Mouse (Mus musculus) MEL (cell line): ENCODE data around the gene Wdr86. TPM values are rescaled to one million over a fixed set of nuclear protein-coding genes. Genes with fewer than 3 reads are reported as not detected.

Experiments used
- DNase-seq: peaks from one replicate; pipeline ENCODE4 v3.0.0; 2011; ENCODE audit warnings: low read depth, low spot score
- H3K27ac ChIP-seq: 2 replicates; pipeline ENCODE4 v1.5.1; 2012; ENCODE audit warnings: low read depth, mild to moderate bottlenecking, control low read depth, low read length, moderate library complexity; ENCODE audit not compliant: control insufficient read depth
- H3K27me3 ChIP-seq, 2 experiments: fragments of 150-350 bp in 1 of 2; sonication (generic) in 1 of 2; 2 replicates each; pipeline ENCODE4 v1.6.1; 2012; ENCODE audit warnings: low read length in 2 of 2, mild to moderate bottlenecking in 2 of 2, improper control_type of control experiment in 1 of 2, moderate library complexity in 1 of 2; ENCODE audit not compliant: insufficient read depth in 2 of 2, control insufficient read depth in 1 of 2
- H3K36me3 ChIP-seq, 2 experiments: 2 replicates each; pipeline ENCODE4 v1.6.1; 2012 to 2014; ENCODE audit warnings: low read length in 2 of 2, improper control_type of control experiment in 1 of 2, inconsistent platforms in 1 of 2, mild to moderate bottlenecking in 1 of 2; ENCODE audit not compliant: insufficient read depth in 2 of 2, control insufficient read depth in 1 of 2
- H3K4me1 ChIP-seq, 2 experiments: fragments of 150-350 bp in 1 of 2; sonication (generic) in 1 of 2; 2 replicates each; pipeline ENCODE4 v1.6.1; 2012; ENCODE audit warnings: low read length in 2 of 2, improper control_type of control experiment in 1 of 2, mild to moderate bottlenecking in 1 of 2; ENCODE audit not compliant: insufficient read depth in 2 of 2, control insufficient read depth in 1 of 2
- H3K4me3 ChIP-seq, 2 experiments: fragments of 150-350 bp in 1 of 2; sonication (generic) in 1 of 2; 2 replicates each; pipeline ENCODE4 v1.5.1; 2012; ENCODE audit warnings: low read depth in 2 of 2, low read length in 2 of 2, mild to moderate bottlenecking in 2 of 2, moderate library complexity in 2 of 2, control low read depth in 1 of 2, improper control_type of control experiment in 1 of 2; ENCODE audit not compliant: control insufficient read depth in 1 of 2, insufficient read depth in 1 of 2
- H3K79me2 ChIP-seq: 2 replicates; pipeline ENCODE4 v1.6.1; 2012; ENCODE audit warnings: mild to moderate bottlenecking, low read length, moderate library complexity; ENCODE audit not compliant: control insufficient read depth, poor library complexity, insufficient read depth
- H3K9ac ChIP-seq: 2 replicates; pipeline ENCODE4 v1.6.1; 2012; ENCODE audit warnings: low read depth, mild to moderate bottlenecking, control low read depth, low read length, moderate library complexity; ENCODE audit not compliant: control insufficient read depth, poor library complexity, severe bottlenecking
- H3K9me3 ChIP-seq: fragments of 150-350 bp; sonication (generic); replicated peaks from 2 replicates; pipeline ENCODE4 v1.6.1; 2012; ENCODE audit warnings: mild to moderate bottlenecking, low read length, improper control_type of control experiment, moderate library complexity; ENCODE audit not compliant: insufficient read depth
- CTCF ChIP-seq, 3 experiments: IDR thresholded peaks in 2 of 3; conservative IDR thresholded peaks in 1 of 3; 2 replicates each; pipeline ENCODE4 v1.5.1; 2011 to 2012; ENCODE audit warnings: low read length in 3 of 3, low read depth in 2 of 3, mild to moderate bottlenecking in 2 of 3, improper control_type of control experiment in 1 of 3, inconsistent platforms in 1 of 3, mixed read lengths in 1 of 3, moderate library complexity in 1 of 3; ENCODE audit not compliant: control insufficient read depth in 1 of 3, insufficient read depth in 1 of 3, poor library complexity in 1 of 3, severe bottlenecking in 1 of 3
- ETS1 ChIP-seq: IDR thresholded peaks from 2 replicates; pipeline ENCODE4 v1.6.1; 2012; ENCODE audit warnings: low read depth, mild to moderate bottlenecking, inconsistent platforms, low read length, improper control_type of control experiment, moderate library complexity
- KAT2A ChIP-seq: conservative IDR thresholded peaks from 2 replicates; pipeline ENCODE4 v1.6.1; 2012; ENCODE audit warnings: low read depth, low read length, improper control_type of control experiment, inconsistent platforms
- MAX ChIP-seq: IDR thresholded peaks from 2 replicates; pipeline ENCODE4 v1.6.1; 2011; ENCODE audit warnings: low read length, improper control_type of control experiment
- MAZ ChIP-seq: IDR thresholded peaks from 2 replicates; pipeline ENCODE4 v1.6.1; 2012; ENCODE audit warnings: low read depth, mild to moderate bottlenecking, inconsistent platforms, low read length, improper control_type of control experiment
- MXI1 ChIP-seq: IDR thresholded peaks from 2 replicates; pipeline ENCODE4 v1.6.1; 2011; ENCODE audit warnings: mild to moderate bottlenecking, low read depth, low read length, improper control_type of control experiment
- MYC ChIP-seq: IDR thresholded peaks from 2 replicates; pipeline ENCODE4 v1.6.1; 2011; ENCODE audit warnings: low read depth, mild to moderate bottlenecking, low read length, improper control_type of control experiment, moderate library complexity
- NELFE ChIP-seq: IDR thresholded peaks from 2 replicates; pipeline ENCODE4 v1.6.1; 2011; ENCODE audit warnings: low read depth, low read length, improper control_type of control experiment
- NRF1 ChIP-seq: IDR thresholded peaks from 2 replicates; pipeline ENCODE4 v1.6.1; 2014; ENCODE audit warnings: low read depth, mild to moderate bottlenecking, inconsistent platforms, low read length, improper control_type of control experiment, moderate library complexity; ENCODE audit not compliant: poor library complexity, insufficient read depth, severe bottlenecking
- POLR2A ChIP-seq, 2 experiments: IDR thresholded peaks; 2 replicates each; pipeline ENCODE4 v1.6.1; 2011 to 2012; ENCODE audit warnings: low read length in 2 of 2, mild to moderate bottlenecking in 2 of 2, control low read depth in 1 of 2, improper control_type of control experiment in 1 of 2, low read depth in 1 of 2, moderate library complexity in 1 of 2; ENCODE audit not compliant: control insufficient read depth in 1 of 2, insufficient read depth in 1 of 2, poor library complexity in 1 of 2
- RAD21 ChIP-seq: IDR thresholded peaks from 2 replicates; pipeline ENCODE4 v1.6.1; 2011; ENCODE audit warnings: mild to moderate bottlenecking, low read depth, low read length, improper control_type of control experiment
- RCOR1 ChIP-seq: IDR thresholded peaks from 2 replicates; pipeline ENCODE4 v1.6.1; 2012; ENCODE audit warnings: low read depth, mild to moderate bottlenecking, inconsistent platforms, low read length, improper control_type of control experiment
- SMC3 ChIP-seq: IDR thresholded peaks from 2 replicates; pipeline ENCODE4 v1.6.1; 2011; ENCODE audit warnings: low read depth, low read length, improper control_type of control experiment
- UBTF ChIP-seq: IDR thresholded peaks from 2 replicates; pipeline ENCODE4 v1.6.1; 2012; ENCODE audit warnings: low read depth, mild to moderate bottlenecking, inconsistent platforms, low read length, improper control_type of control experiment, moderate library complexity, borderline replicate concordance; ENCODE audit not compliant: insufficient read depth
- ZMIZ1 ChIP-seq: IDR thresholded peaks from 2 replicates; pipeline ENCODE4 v1.6.1; 2012; ENCODE audit warnings: low read depth, mild to moderate bottlenecking, inconsistent platforms, low read length, improper control_type of control experiment, moderate library complexity
- ZNF384 ChIP-seq: IDR thresholded peaks from 2 replicates; pipeline ENCODE4 v1.6.1; 2012; ENCODE audit warnings: low read depth, mild to moderate bottlenecking, inconsistent platforms, low read length, improper control_type of control experiment
- polyA plus RNA-seq, 2 experiments: library from polyadenylated mRNA; stranded (reverse) in 1 of 2; unstranded in 1 of 2; fragments of >175 nt in 1 of 2; fragments of >200 nt in 1 of 2; gene quantifications; 2 replicates each; pipeline versions ENCODE4 v1.2.1 to v1.2.4; 2012; ENCODE audit warnings: low replicate concordance in 2 of 2, low read depth in 1 of 2; ENCODE audit not compliant: insufficient read length in 2 of 2, insufficient read depth in 1 of 2, missing spikeins in 1 of 2
- total RNA-seq: library from RNA; depleted of rRNA; stranded (reverse); fragments of 300-350 nt; gene quantifications from 2 replicates; pipeline ENCODE4 v1.2.3, GENCODE M21; 2012

Gene Wdr86
- total and polyA plus RNA-seq, 3 experiments: not detected

DNA sequence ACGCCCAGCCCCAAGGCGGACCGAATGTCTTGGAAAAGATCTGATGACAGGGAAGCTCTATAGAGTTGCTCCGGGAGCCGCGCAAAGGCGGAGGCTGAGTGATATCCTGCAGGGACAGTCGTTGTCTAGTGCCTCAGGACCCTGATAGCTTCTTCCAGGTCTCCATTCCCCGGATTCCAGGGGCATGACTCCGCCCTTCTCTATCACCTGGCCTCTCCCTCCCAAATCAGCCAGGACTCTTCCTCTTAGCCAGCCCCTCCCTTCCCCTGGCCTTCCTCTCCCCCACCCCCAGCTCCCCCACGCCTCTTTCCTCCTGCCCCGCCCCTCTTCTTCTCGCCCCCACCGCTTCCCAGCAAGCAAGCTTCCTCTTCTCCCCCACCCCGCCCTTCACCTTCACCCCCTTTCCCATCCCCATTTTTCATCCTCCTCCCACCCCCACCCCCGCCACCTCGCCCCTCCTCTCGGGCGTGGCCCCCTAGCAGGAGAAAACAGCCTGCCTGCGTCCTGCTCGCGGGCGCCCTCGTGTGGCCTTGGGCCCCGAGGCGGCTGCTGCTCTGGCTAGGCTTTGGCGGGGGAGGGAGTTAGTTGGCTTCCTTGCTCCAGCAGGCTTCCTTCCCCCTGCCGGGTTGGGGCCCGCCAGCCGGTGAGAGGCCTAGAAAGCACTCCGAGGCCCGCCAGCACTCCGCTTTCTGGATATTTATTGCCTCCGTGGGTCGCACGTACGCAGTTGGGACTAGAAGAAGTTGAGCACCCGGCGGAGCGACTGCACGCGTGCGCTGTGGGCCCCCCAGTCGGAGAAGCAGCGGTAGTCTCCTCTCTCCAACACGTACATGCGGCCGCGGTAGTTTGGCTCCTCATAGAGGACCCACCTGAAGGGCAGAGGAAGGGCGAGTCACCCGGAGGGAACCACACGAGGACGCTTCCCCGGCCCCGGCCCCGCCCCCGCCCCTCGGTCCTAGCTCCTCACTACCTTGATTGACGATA is 20.1 kb upstream of the Wdr86 start:
- 0 out of 4 replicates have a peak, but pooled peaks cover 0 to 2% of the 10 kb centered on the region in 2 experiments for H3K36me3 ChIP-seq
- 0 out of 2 replicates have a peak overlapping the region, but pooled peaks have one; percentile 40 for H3K27ac ChIP-seq
- peak overlapping the region; percentile 55 to 100 for H3K4me3 ChIP-seq
- H3K27me3 ChIP-seq: no peaks in the 10 kb centered on the region; a peak in 1 of 4 replicates
- no peaks in the 10 kb centered on the region for H3K9me3 ChIP-seq
- peak; percentile 93 for DNase-seq
- H3K4me1 ChIP-seq: peaks cover 7 to 11% of the 10 kb centered on the region in 2 experiments
- TF ChIP-seq UBTF: no peak
- no peak for TF ChIP-seq ETS1
- 0 out of 2 replicates have a peak, but pooled peaks have one; percentile 23 for TF ChIP-seq RCOR1
- no peak for TF ChIP-seq MXI1
- 0 out of 2 replicates have a peak, but pooled peaks have one; percentile 17 for TF ChIP-seq ZMIZ1
- TF ChIP-seq KAT2A: no peak
- peak; percentile 34 for TF ChIP-seq NELFE
- peak; percentile 56 for TF ChIP-seq SMC3
- no peak for TF ChIP-seq MYC
- peak in 2 of 3 experiments; percentile 54 to 67; a peak in 5 of 6 replicates for TF ChIP-seq CTCF (IDR thresholded peaks at IDR 0.05 in 2 of 3, conservative IDR thresholded peaks at IDR 0.05 in 1 of 3; ENCODE audit: control insufficient read depth in 1 of 3, insufficient read depth in 1 of 3, low read depth in 2 of 3, low read length in 3 of 3, poor library complexity in 1 of 3, severe bottlenecking in 1 of 3)
- TF ChIP-seq RAD21: peak; percentile 40
- TF ChIP-seq POLR2A (IDR thresholded peaks at IDR 0.05; ENCODE audit: control insufficient read depth in 1 of 2, insufficient read depth in 1 of 2, low read depth in 1 of 2, low read length in 2 of 2, poor library complexity in 1 of 2): peak in 1 of 2 experiments; percentile 46; a peak in 1 of 4 replicates
- peak; percentile 30; the same call in 1 of the 2 replicates for TF ChIP-seq MAZ
- peak; percentile 52 for TF ChIP-seq MAX
- TF ChIP-seq ZNF384: 0 out of 2 replicates have a peak, but pooled peaks have one; percentile 25
- TF ChIP-seq NRF1: peak; percentile 62; the same call in 1 of the 2 replicates
- H3K9ac ChIP-seq: peak overlapping the region; percentile 89
- H3K79me2 ChIP-seq: no peaks in the 10 kb centered on the region; the same call in 1 of the 2 replicates

DNA sequence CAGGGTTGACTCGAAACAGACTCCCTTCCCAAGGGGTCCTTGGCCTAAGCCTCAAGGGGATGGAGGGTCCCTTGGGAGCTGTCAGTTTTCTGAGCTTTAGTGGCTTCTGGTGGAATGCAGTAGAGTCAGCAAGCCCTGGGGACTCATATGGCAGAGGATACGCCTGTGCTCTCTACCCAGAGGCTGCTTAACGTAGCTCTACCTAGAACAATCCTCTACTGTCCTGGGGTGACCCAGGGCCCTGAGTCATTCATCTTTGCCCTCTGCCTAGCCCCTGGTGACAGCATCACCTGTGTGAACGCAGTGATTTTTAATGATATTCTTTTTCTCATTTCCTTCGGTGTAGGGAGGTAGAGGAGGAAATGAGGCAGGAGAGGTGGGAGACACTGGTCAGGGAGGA is 19.2 kb upstream of the Wdr86 start:
- TF ChIP-seq POLR2A (IDR thresholded peaks at IDR 0.05; ENCODE audit: control insufficient read depth in 1 of 2, insufficient read depth in 1 of 2, low read depth in 1 of 2, low read length in 2 of 2, poor library complexity in 1 of 2) (no peak), RCOR1 (no peak)
- Histone ChIP-seq H3K4me3 (peak overlapping the region in 1 of 2 experiments; percentile 94; a peak in 1 of 4 replicates), H3K27ac (no peak overlapping the region), H3K79me2 (no peaks in the 10 kb centered on the region; the same call in 1 of the 2 replicates), H3K36me3 (0 out of 4 replicates have a peak, but pooled peaks cover 0 to 2% of the 10 kb centered on the region in 2 experiments), H3K9ac (no peak overlapping the region), H3K9me3 (no peaks in the 10 kb centered on the region), H3K4me1 (peaks cover 7 to 11% of the 10 kb centered on the region in 2 experiments), H3K27me3 (no peaks in the 10 kb centered on the region; a peak in 2 of 4 replicates)
- DNase-seq: no peak
